In the genomic region with DNA sequence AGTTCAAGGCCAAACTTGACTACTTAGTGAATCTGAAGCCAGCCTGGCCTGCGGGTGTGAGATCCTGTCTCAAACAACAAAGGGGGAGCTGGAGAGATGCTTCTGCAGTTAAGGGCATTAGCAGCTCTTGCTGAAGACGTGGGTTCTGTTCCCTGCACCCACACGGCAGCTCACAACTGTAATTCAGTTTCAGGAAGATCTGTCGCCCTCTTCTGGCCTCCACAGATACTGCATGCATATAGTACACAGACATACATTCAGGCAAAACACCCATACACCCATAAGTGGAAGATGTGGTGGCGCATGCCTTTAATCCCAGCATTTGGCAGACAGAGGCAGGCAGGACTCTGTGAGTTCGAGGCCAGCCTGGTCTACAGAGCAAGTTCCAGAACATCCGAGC, we compare ENCODE assay signal across 13 mouse cellular contexts. TPM values are rescaled to one million over a fixed set of nuclear protein-coding genes. Genes with fewer than 3 reads are reported as not detected.
DNase-seq lines count a peak whose midpoint lies in the region; ATAC-seq and TF ChIP-seq lines count a peak whose summit lies in the region.
"Had no signal": no experiment of that assay in that cellular context is flagged by ENCODE, and none has a peak within 500 bp of the region (broad histone marks: within the 10 kb centered on the region; RNA-seq: fewer than 3 reads in every experiment).

No protein-coding gene starts in this region.

- 86% methylated on average over 7 of the region's 7 CpGs for WGBS in kidney, postnatal 0 days

- TF ChIP-seq CTCF in kidney, postnatal 0 days (IDR thresholded peaks at IDR 0.05; ENCODE audit: low read depth), result peak; percentile 64

- no peak overlapping the region for H3K27ac ChIP-seq in kidney, postnatal 0 days
- H3K27ac ChIP-seq: hindbrain, embryonic 13.5 days; limb, embryonic 13.5 days had no signal

- ATAC-seq in kidney, postnatal 0 days (replicated peaks; ENCODE audit: low FRiP score, low read depth), result no peak
- peak; percentile 48 for ATAC-seq in granulocyte monocyte progenitor cell, adult 5-6 weeks (replicated peaks; ENCODE audit: poor library complexity, severe bottlenecking)
- ATAC-seq in inflammation-experienced regulatory T-cells, adult 6 months, result no peak
- ATAC-seq: activated CD4-positive, CD25-positive, alpha-beta regulatory T cell, adult 4 months had no signal

- no peak overlapping the region for H3K4me3 ChIP-seq in kidney, postnatal 0 days (replicated peaks; ENCODE audit: low read depth, low read length)
- H3K4me3 ChIP-seq: hindbrain, embryonic 13.5 days; limb, embryonic 13.5 days had no signal

- H3K27me3 ChIP-seq in kidney, postnatal 0 days (ENCODE audit: insufficient read depth, low read length), result no peaks in the 10 kb centered on the region
- H3K27me3 ChIP-seq: hindbrain, embryonic 13.5 days; limb, embryonic 13.5 days had no signal

- H3K36me3 ChIP-seq in kidney, postnatal 0 days (ENCODE audit: insufficient read depth, low read length), result no peaks in the 10 kb centered on the region
- H3K36me3 ChIP-seq: hindbrain, embryonic 13.5 days had no signal

- H3K4me2 ChIP-seq in kidney, postnatal 0 days (ENCODE audit: low read length), result no peak overlapping the region
- H3K4me2 ChIP-seq: hindbrain, embryonic 13.5 days; limb, embryonic 13.5 days had no signal

- DNase-seq in kidney, postnatal 0 days (ENCODE audit: low spot score), result no peak
- DNase-seq in kidney, adult 18-20 months, result no peak
- DNase-seq in thymus, postnatal 25 days, result peak; percentile 47
- DNase-seq in thymus, adult 18-20 months, result no peak
- DNase-seq in adrenal gland, adult (ENCODE audit: inconsistent age in 2 of 2, low spot score in 1 of 2), result no peak
- no peak for DNase-seq in layer of hippocampus, postnatal 10 days (ENCODE audit: low spot score in 2 of 2)
- DNase-seq: cerebellum, adult 11 months; midbrain, embryonic 14.5 days had no signal

- peaks cover 10% of the 10 kb centered on the region; the same call in 1 of the 2 replicates for H3K4me1 ChIP-seq in kidney, postnatal 0 days (replicated peaks; ENCODE audit: insufficient read depth, low read length)

- H3K9ac ChIP-seq in kidney, postnatal 0 days (ENCODE audit: low read depth, low read length), result no peak overlapping the region
- H3K9ac ChIP-seq: hindbrain, embryonic 13.5 days; limb, embryonic 13.5 days had no signal

- H3K9me3 ChIP-seq in kidney, postnatal 0 days (replicated peaks; ENCODE audit: low read length), result no peaks in the 10 kb centered on the region; the same call in 1 of the 2 replicates

RNA-seq across cellular contexts. Expression of a gene that starts 5.5 kb away (rescaled TPM):
- polyA plus RNA-seq in kidney, postnatal 0 days (2015; fragmentation: Nextera tagmentation; extraction: Ambion mirVana), result 0.22 TPM in 1 of 2 replicates, not detected in the other
- 4.6 TPM in 1 of 2 replicates, not detected in the other for total RNA-seq in granulocyte monocyte progenitor cell, adult 5-6 weeks (2014; fragmentation: Nextera tagmentation)
- 3.8 TPM in 1 of 2 replicates, not detected in the other for total RNA-seq in granulocyte monocyte progenitor cell, adult 5-6 weeks (2017)
- total RNA-seq in layer of hippocampus, postnatal 10 days (2021), result 10 to 100 TPM in 1 of 2 experiments, 1 to 10 TPM in 1; 9.6 to 11.5 TPM
- polyA plus RNA-seq in inflammation-experienced regulatory T-cells, adult 6 months (2017; shearing (Covaris generic)), result not detected
- polyA plus RNA-seq: activated CD4-positive, CD25-positive, alpha-beta regulatory T cell, adult 4 months; midbrain, embryonic 14.5 days had no signal
